Mouse (Mus musculus) MEL (cell line): ENCODE results near the gene Gsta3.

Source experiments
- CTCF ChIP-seq, 3 experiments: IDR thresholded peaks in 2 of 3; conservative IDR thresholded peaks in 1 of 3; 2 replicates each; pipeline ENCODE4 v1.5.1; 2011 to 2012; ENCODE audit warnings: low read length in 3 of 3, low read depth in 2 of 3, mild to moderate bottlenecking in 2 of 3, improper control_type of control experiment in 1 of 3, inconsistent platforms in 1 of 3, mixed read lengths in 1 of 3, moderate library complexity in 1 of 3; ENCODE audit not compliant: control insufficient read depth in 1 of 3, insufficient read depth in 1 of 3, poor library complexity in 1 of 3, severe bottlenecking in 1 of 3
- EP300 ChIP-seq, 2 experiments: IDR thresholded peaks; 2 replicates each; pipeline ENCODE4 v1.6.1; 2011; ENCODE audit warnings: improper control_type of control experiment in 2 of 2, low read length in 2 of 2, low read depth in 1 of 2, mild to moderate bottlenecking in 1 of 2
- ETS1 ChIP-seq: IDR thresholded peaks from 2 replicates; pipeline ENCODE4 v1.6.1; 2012; ENCODE audit warnings: low read depth, mild to moderate bottlenecking, inconsistent platforms, low read length, improper control_type of control experiment, moderate library complexity
- POLR2A ChIP-seq, 2 experiments: IDR thresholded peaks; 2 replicates each; pipeline ENCODE4 v1.6.1; 2011 to 2012; ENCODE audit warnings: low read length in 2 of 2, mild to moderate bottlenecking in 2 of 2, control low read depth in 1 of 2, improper control_type of control experiment in 1 of 2, low read depth in 1 of 2, moderate library complexity in 1 of 2; ENCODE audit not compliant: control insufficient read depth in 1 of 2, insufficient read depth in 1 of 2, poor library complexity in 1 of 2
- ZKSCAN1 ChIP-seq: IDR thresholded peaks from 2 replicates; pipeline ENCODE4 v1.6.1; 2012; ENCODE audit warnings: low read depth, mild to moderate bottlenecking, inconsistent platforms, low read length, improper control_type of control experiment, moderate library complexity
- ZNF384 ChIP-seq: IDR thresholded peaks from 2 replicates; pipeline ENCODE4 v1.6.1; 2012; ENCODE audit warnings: low read depth, mild to moderate bottlenecking, inconsistent platforms, low read length, improper control_type of control experiment

GRCm38 (mm10) chr1:21239911-21240898 is at the start of gene Gsta3:
- TF ChIP-seq ZNF384 (no peak), ETS1 (peak; percentile 58; the same call in 1 of the 2 replicates), CTCF (IDR thresholded peaks at IDR 0.05 in 2 of 3, conservative IDR thresholded peaks at IDR 0.05 in 1 of 3; ENCODE audit: control insufficient read depth in 1 of 3, insufficient read depth in 1 of 3, low read depth in 2 of 3, low read length in 3 of 3, poor library complexity in 1 of 3, severe bottlenecking in 1 of 3) (no peak), POLR2A (IDR thresholded peaks at IDR 0.05; ENCODE audit: control insufficient read depth in 1 of 2, insufficient read depth in 1 of 2, low read depth in 1 of 2, low read length in 2 of 2, poor library complexity in 1 of 2) (no peak), ZKSCAN1 (no peak), EP300 (IDR thresholded peaks at IDR 0.05; ENCODE audit: low read depth in 1 of 2, low read length in 2 of 2) (peak; percentile 52 to 56)
